Mouse (Mus musculus): ENCODE data around the gene Mphosph9. TPM values are rescaled to one million over a fixed set of nuclear protein-coding genes. Genes with fewer than 3 reads are reported as not detected.

The Mphosph9 gene
- polyA plus RNA-seq, 2 experiments, result 3.4 to 4.2 TPM

GRCm38 (mm10) chr5:124249614-124250591 is 77.9 kb downstream of the Mphosph9 start, which contains the start of gene Pitpnm2:
Pitpnm2 (minus strand) TSS chr5:124249760.
- Histone ChIP-seq H3K9me3 (ENCODE audit: control insufficient read depth, low read length) (no peaks in the 10 kb centered on the region), H3K4me3 (ENCODE audit: insufficient read depth in 1 of 2, low read depth in 2 of 2, low read length in 2 of 2) (peak within 1 kb of the TSS; percentile 59 to 75), H3K36me3 (replicated peaks; ENCODE audit: control insufficient read depth, insufficient read depth, low read depth) (peaks cover 2% of the 10 kb centered on the region; the same call in 1 of the 2 replicates), H3K4me1 (replicated peaks; ENCODE audit: control insufficient read depth in 2 of 2, insufficient read depth in 2 of 2, low read length in 1 of 2) (peaks cover 11 to 18% of the 10 kb centered on the region in 2 experiments), H3K4me2 (ENCODE audit: low read depth) (peak within 1 kb of the TSS; percentile 82), H3K27me3 (ENCODE audit: control insufficient read depth, insufficient read depth, low read length) (no peaks in the 10 kb centered on the region), H3K27ac (no peak within 1 kb of the TSS; the same call in 1 of the 2 replicates), H3K9ac (replicated peaks) (peak within 1 kb of the TSS; percentile 71)
- 1% methylated on average over 72 of the region's 90 CpGs for WGBS (ENCODE audit: insufficient replicate concordance)
- TF ChIP-seq EP300 (IDR thresholded peaks at IDR 0.05; ENCODE audit: low read depth), result no peak
- TF ChIP-seq CTCF (IDR thresholded peaks at IDR 0.05; ENCODE audit: low read depth), result no peak
- ATAC-seq (ENCODE audit: insufficient read depth) (peak; percentile 57), DNase-seq (ENCODE audit: low read depth in 3 of 3, low spot score in 3 of 3) (no peak)

DNA sequence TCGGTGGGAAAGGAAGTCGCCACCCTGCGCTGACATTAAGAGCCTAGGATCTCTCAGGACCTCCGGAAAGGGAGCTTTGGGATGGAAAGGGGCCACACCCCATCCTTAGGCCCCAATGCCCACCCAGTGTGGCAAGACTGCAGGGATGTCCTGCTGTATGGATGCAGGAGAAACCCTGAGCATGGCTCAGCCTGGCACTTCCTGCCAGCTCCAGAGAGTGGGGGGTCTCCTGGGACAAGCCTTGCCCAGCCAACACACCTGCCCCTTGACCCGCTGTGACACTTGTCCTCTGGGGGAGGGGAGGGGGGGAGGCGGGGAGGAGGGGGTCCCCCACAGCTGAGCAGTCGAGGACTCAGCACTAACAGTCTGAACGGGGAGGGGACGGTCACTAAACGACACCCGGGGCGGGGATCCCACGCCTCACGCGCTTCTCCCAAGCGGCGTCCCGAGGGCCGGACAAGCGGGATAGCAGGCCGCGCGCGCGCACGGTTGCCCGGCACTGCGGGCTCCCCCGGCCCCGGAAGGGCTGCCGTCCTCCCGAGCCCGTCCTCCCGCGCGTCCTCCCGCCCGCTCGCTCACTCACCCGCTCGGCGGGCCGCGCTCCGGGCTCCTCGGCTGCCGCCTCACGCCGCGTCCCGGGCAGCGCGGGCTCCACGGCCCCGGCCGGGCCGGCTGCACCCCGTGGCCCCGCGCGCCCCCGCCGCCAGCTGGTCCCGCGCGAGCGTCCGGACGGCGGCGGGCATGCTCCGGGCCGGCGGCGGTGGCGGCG is 78.7 kb downstream of the Mphosph9 start:
- peak; percentile 49 for ATAC-seq (ENCODE audit: insufficient read depth)
- no peak for DNase-seq (ENCODE audit: low read depth in 3 of 3, low spot score in 3 of 3)
- peak overlapping the region; percentile 59 to 75 for H3K4me3 ChIP-seq (ENCODE audit: insufficient read depth in 1 of 2, low read depth in 2 of 2, low read length in 2 of 2)
- no peaks in the 10 kb centered on the region for H3K27me3 ChIP-seq (ENCODE audit: control insufficient read depth, insufficient read depth, low read length)
- H3K4me1 ChIP-seq (replicated peaks; ENCODE audit: control insufficient read depth in 2 of 2, insufficient read depth in 2 of 2, low read length in 1 of 2), result peaks cover 11 to 18% of the 10 kb centered on the region in 2 experiments
- no peak overlapping the region for H3K27ac ChIP-seq
- 1% methylated on average over 76 of the region's 77 CpGs for WGBS (ENCODE audit: insufficient replicate concordance)
- TF ChIP-seq EP300 (IDR thresholded peaks at IDR 0.05; ENCODE audit: low read depth) (no peak), CTCF (IDR thresholded peaks at IDR 0.05; ENCODE audit: low read depth) (no peak)
- peak overlapping the region; percentile 82 for H3K4me2 ChIP-seq (ENCODE audit: low read depth)
- H3K9me3 ChIP-seq (ENCODE audit: control insufficient read depth, low read length), result no peaks in the 10 kb centered on the region
- H3K9ac ChIP-seq (replicated peaks), result peak overlapping the region; percentile 71
- H3K36me3 ChIP-seq (replicated peaks; ENCODE audit: control insufficient read depth, insufficient read depth, low read depth), result no peaks in the 10 kb centered on the region; the same call in 1 of the 2 replicates

DNA sequence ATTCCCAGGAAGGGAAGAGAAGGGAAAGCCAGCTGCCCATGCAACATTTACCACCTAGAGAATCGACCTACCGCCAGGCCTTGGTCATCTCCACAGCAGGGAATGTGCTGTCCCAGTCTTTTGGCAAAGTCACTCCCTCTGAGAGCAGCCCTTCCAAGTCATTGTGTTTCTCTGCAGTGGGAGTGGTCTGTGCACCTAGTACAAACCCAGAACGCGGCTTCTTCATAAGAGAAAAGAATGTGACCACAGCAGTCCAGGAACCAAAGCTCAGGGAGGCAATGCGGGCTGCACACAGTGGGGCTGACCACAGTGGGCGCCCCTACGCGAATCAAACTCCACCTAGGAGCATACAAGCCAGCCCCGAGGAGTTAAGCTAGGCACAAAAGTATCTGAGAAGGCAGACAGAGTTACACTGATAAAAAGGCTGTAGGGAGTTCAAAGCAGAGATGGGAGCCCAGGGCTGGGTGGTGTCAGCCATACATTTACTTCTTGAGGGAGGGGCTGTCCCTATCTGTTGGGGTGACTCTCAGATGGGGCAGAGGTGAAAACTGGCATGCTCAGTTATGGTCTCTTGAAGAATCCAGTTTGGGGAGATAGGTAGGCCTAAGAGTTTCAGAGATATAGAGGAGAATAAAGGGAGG is 79.7 kb downstream of the Mphosph9 start:
- H3K27ac ChIP-seq, result no peak overlapping the region; the same call in 1 of the 2 replicates
- no peaks in the 10 kb centered on the region; the same call in 1 of the 2 replicates for H3K36me3 ChIP-seq (replicated peaks; ENCODE audit: control insufficient read depth, insufficient read depth, low read depth)
- H3K27me3 ChIP-seq (ENCODE audit: control insufficient read depth, insufficient read depth, low read length), result no peaks in the 10 kb centered on the region
- peak overlapping the region; percentile 59 to 75; a peak in 3 of 4 replicates for H3K4me3 ChIP-seq (ENCODE audit: insufficient read depth in 1 of 2, low read depth in 2 of 2, low read length in 2 of 2)
- H3K9me3 ChIP-seq (ENCODE audit: control insufficient read depth, low read length), result no peaks in the 10 kb centered on the region
- H3K4me1 ChIP-seq (replicated peaks; ENCODE audit: control insufficient read depth in 2 of 2, insufficient read depth in 2 of 2, low read length in 1 of 2), result peaks cover 11 to 18% of the 10 kb centered on the region in 2 experiments
- ATAC-seq (ENCODE audit: insufficient read depth), result peak; percentile 63
- DNase-seq (ENCODE audit: low read depth in 3 of 3, low spot score in 3 of 3), result no peak
- 19% methylated on average over 9 of the region's 9 CpGs for WGBS (ENCODE audit: insufficient replicate concordance)
- TF ChIP-seq CTCF (IDR thresholded peaks at IDR 0.05; ENCODE audit: low read depth) (no peak), EP300 (IDR thresholded peaks at IDR 0.05; ENCODE audit: low read depth) (no peak)
- peak overlapping the region; percentile 82 for H3K4me2 ChIP-seq (ENCODE audit: low read depth)
- H3K9ac ChIP-seq (replicated peaks), result peak overlapping the region; percentile 71

DNA sequence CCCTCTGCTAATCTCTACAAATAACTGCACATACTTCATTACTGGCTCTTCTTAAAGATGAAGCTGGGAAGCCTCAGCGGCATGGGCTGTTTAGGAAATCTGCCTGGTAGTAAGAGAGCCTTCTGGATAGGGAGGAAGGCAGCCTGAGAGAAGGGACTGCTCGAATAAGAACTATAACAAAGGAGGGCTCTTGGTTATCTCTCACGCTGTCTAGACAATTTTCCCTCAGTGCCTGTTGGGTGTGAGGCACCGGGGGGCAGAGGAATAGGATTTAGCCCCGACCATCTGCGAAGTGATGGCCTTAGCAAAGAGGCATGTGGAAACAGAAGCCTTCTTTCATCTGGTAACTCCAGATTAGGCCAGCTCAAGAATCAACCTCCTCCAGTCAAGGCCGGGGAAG is 80.5 kb downstream of the Mphosph9 start:
- H3K9me3 ChIP-seq (ENCODE audit: control insufficient read depth, low read length), result no peaks in the 10 kb centered on the region
- H3K9ac ChIP-seq (replicated peaks), result no peak overlapping the region
- WGBS (ENCODE audit: insufficient replicate concordance), result 44% methylated on average over 7 of the region's 7 CpGs
- TF ChIP-seq EP300 (IDR thresholded peaks at IDR 0.05; ENCODE audit: low read depth) (no peak), CTCF (IDR thresholded peaks at IDR 0.05; ENCODE audit: low read depth) (no peak)
- H3K4me3 ChIP-seq (ENCODE audit: insufficient read depth in 1 of 2, low read depth in 2 of 2, low read length in 2 of 2), result no peak overlapping the region
- DNase-seq (ENCODE audit: low read depth in 3 of 3, low spot score in 3 of 3) (no peak), ATAC-seq (ENCODE audit: insufficient read depth) (no peak)
- H3K4me1 ChIP-seq (replicated peaks; ENCODE audit: control insufficient read depth in 2 of 2, insufficient read depth in 2 of 2, low read length in 1 of 2), result peaks cover 11 to 20% of the 10 kb centered on the region in 2 experiments
- H3K4me2 ChIP-seq (ENCODE audit: low read depth), result peak overlapping the region; percentile 82
- no peaks in the 10 kb centered on the region for H3K27me3 ChIP-seq (ENCODE audit: control insufficient read depth, insufficient read depth, low read length)
- no peak overlapping the region for H3K27ac ChIP-seq
- no peaks in the 10 kb centered on the region; the same call in 1 of the 2 replicates for H3K36me3 ChIP-seq (replicated peaks; ENCODE audit: control insufficient read depth, insufficient read depth, low read depth)
